Mouse (Mus musculus): ENCODE measurements around the gene Kcnn3.

GRCm38 (mm10) chr3:89664808-89665207 lies 144.8 kb downstream of the Kcnn3 start:
- TF ChIP-seq POLR2A (IDR thresholded peaks at IDR 0.05; ENCODE audit: borderline replicate concordance, insufficient read depth, low read length) (no peak), CTCF (IDR thresholded peaks at IDR 0.05; ENCODE audit: borderline replicate concordance, insufficient read depth, low read depth, low read length) (no peak)

Data from cerebellum, adult 2 months (tissue).